Mouse (Mus musculus): ENCODE data around the gene Tvp23a.

- TF ChIP-seq CTCF (IDR thresholded peaks at IDR 0.05; ENCODE audit: low read depth) (no peak), EP300 (IDR thresholded peaks at IDR 0.05; ENCODE audit: low read depth) (no peak)
Observed at GRCm38 (mm10) chr16:10453872-10454582, 6.9 kb upstream of the Tvp23a start.
